9 mouse cellular contexts compared by ENCODE assay signal in genomic region chr11:50930469-50931014, GRCm38 (mm10). TPM values are rescaled to one million over a fixed set of nuclear protein-coding genes. Genes with fewer than 3 reads are reported as not detected.
DNase-seq lines count a peak whose midpoint lies in the region; ATAC-seq and TF ChIP-seq lines count a peak whose summit lies in the region.
"Had no signal": no experiment of that assay in that cellular context is flagged by ENCODE, and none has a peak within 500 bp of the region (broad histone marks: within the 10 kb centered on the region; RNA-seq: fewer than 3 reads in every experiment).

No protein-coding gene starts in this region.

- H3K9ac ChIP-seq in heart, embryonic 11.5 days (ENCODE audit: low read depth, low read length) = peak overlapping the region; percentile 79

- H3K4me1 ChIP-seq in heart, embryonic 11.5 days (ENCODE audit: control insufficient read depth, insufficient read depth, low read length) = no peaks in the 10 kb centered on the region

- DNase-seq in heart, postnatal 25 days (ENCODE audit: low spot score) = no peak
- DNase-seq in brain, embryonic 14.5 days (ENCODE audit: low read depth) = peak; percentile 48
- DNase-seq in heart, postnatal 10 days = peak; percentile 5 to 12
- peak; percentile 2 for DNase-seq in mesoderm, embryonic 11.5 days (ENCODE audit: low read depth, low spot score)
- no peak for DNase-seq in ovary, postnatal 36 days (ENCODE audit: low spot score)
- DNase-seq in frontal cortex, adult 2 months (ENCODE audit: extremely low spot score in 1 of 2, low spot score in 1 of 2) = no peak

- H3K36me3 ChIP-seq in heart, embryonic 11.5 days (ENCODE audit: control insufficient read depth, insufficient read depth, low read length) = no peaks in the 10 kb centered on the region

- ATAC-seq in heart, embryonic 11.5 days (replicated peaks; ENCODE audit: insufficient number of reproducible peaks, low FRiP score, low TSS enrichment) = no peak
- ATAC-seq in activated CD4-positive, CD25-positive, alpha-beta regulatory T cell, adult 4 months = no peak

- H3K9me3 ChIP-seq in heart, embryonic 11.5 days (replicated peaks; ENCODE audit: control insufficient read depth, low read length) = no peaks in the 10 kb centered on the region

- intact Hi-C loops in heart, postnatal 25 days (cut with DNase I) = loop anchor here (2.0 to 5.0 kb wide), 3 partner anchors 14 to 103 kb away; partner anchors contain the start of genes Zfp2, Zfp354c and Zfp454
- intact Hi-C loops in heart, postnatal 10 days (cut with DNase I) = loop anchor here (5.0 to 10.0 kb wide), 2 partner anchors 103 to 604 kb away; partner anchors contain the start of gene Zfp354c

- no peak for TF ChIP-seq POLR2A in brain, embryonic 14.5 days (IDR thresholded peaks at IDR 0.05; ENCODE audit: borderline replicate concordance, extremely low read depth, insufficient read depth, insufficient read length, poor library complexity, severe bottlenecking)

- H3K4me2 ChIP-seq in heart, embryonic 11.5 days = peak overlapping the region; percentile 94

- peak overlapping the region; percentile 72 for H3K4me3 ChIP-seq in heart, embryonic 11.5 days (ENCODE audit: low read depth, low read length)

- no peak overlapping the region for H3K27ac ChIP-seq in heart, embryonic 11.5 days (ENCODE audit: low read depth, low read length)

- 0 out of 2 replicates have a peak, but pooled peaks cover 2% of the 10 kb centered on the region for H3K27me3 ChIP-seq in heart, embryonic 11.5 days (ENCODE audit: control insufficient read depth, insufficient read depth, low read length)

- 12% methylated on average over 14 of the region's 14 CpGs for WGBS in heart, embryonic 11.5 days (ENCODE audit: insufficient replicate concordance)

- no peak for TF ChIP-seq CTCF in brain, embryonic 14.5 days (IDR thresholded peaks at IDR 0.05; ENCODE audit: borderline replicate concordance, extremely low read depth, insufficient read depth, insufficient read length)

RNA-seq across cellular contexts. Expression of gene Zfp354b, which starts 0.9 kb away (rescaled TPM):
- polyA plus RNA-seq in heart, embryonic 11.5 days (2014; fragmentation: Nextera tagmentation; extraction: Ambion mirVana) = 0.30 and 0.82 TPM in 2 replicates
- total RNA-seq in heart, postnatal 25 days (2021) = 1 to 10 TPM; 1.4 to 2.2 TPM
- 2.6 and 2.7 TPM in 2 replicates for polyA plus RNA-seq in brain, embryonic 14.5 days (2012; rRNA removed)
- 1 to 10 TPM; 1.1 to 1.3 TPM for total RNA-seq in heart, postnatal 10 days (2021)
- not detected for polyA plus RNA-seq in activated CD4-positive, CD25-positive, alpha-beta regulatory T cell, adult 4 months (2017; shearing (Covaris generic))
- polyA plus RNA-seq in frontal cortex, adult 2 months (2012; rRNA removed) = 2.6 and 2.8 TPM in 2 replicates

RNA-seq across cellular contexts. Expression of gene 4933414I15Rik, which starts 13.0 kb away (rescaled TPM):
- polyA plus RNA-seq in heart, embryonic 11.5 days (2014; fragmentation: Nextera tagmentation; extraction: Ambion mirVana) = not detected in 2 replicates
- not detected for total RNA-seq in heart, postnatal 25 days (2021)
- polyA plus RNA-seq in brain, embryonic 14.5 days (2012; rRNA removed) = not detected in 2 replicates
- total RNA-seq in heart, postnatal 10 days (2021) = not detected
- not detected for polyA plus RNA-seq in activated CD4-positive, CD25-positive, alpha-beta regulatory T cell, adult 4 months (2017; shearing (Covaris generic))
- polyA plus RNA-seq in frontal cortex, adult 2 months (2012; rRNA removed) = not detected in 2 replicates
- total RNA-seq: hematopoietic stem cell, adult 5-6 weeks had no signal

RNA-seq across cellular contexts. Expression of gene Zfp2, which starts 14.6 kb away (rescaled TPM):
- 9.2 and 11.2 TPM in 2 replicates for polyA plus RNA-seq in heart, embryonic 11.5 days (2014; fragmentation: Nextera tagmentation; extraction: Ambion mirVana)
- total RNA-seq in heart, postnatal 25 days (2021) = 1 to 10 TPM; 3.3 to 3.7 TPM
- polyA plus RNA-seq in brain, embryonic 14.5 days (2012; rRNA removed) = 20.7 and 25.5 TPM in 2 replicates
- 1 to 10 TPM; 3.1 to 4.6 TPM for total RNA-seq in heart, postnatal 10 days (2021)
- polyA plus RNA-seq in activated CD4-positive, CD25-positive, alpha-beta regulatory T cell, adult 4 months (2017; shearing (Covaris generic)) = not detected
- polyA plus RNA-seq in frontal cortex, adult 2 months (2012; rRNA removed) = 16.1 and 19.2 TPM in 2 replicates

RNA-seq across cellular contexts. Expression of gene Prop1, which starts 23.0 kb away (rescaled TPM):
- polyA plus RNA-seq in heart, embryonic 11.5 days (2014; fragmentation: Nextera tagmentation; extraction: Ambion mirVana) = not detected in 2 replicates
- not detected for total RNA-seq in heart, postnatal 25 days (2021)
- polyA plus RNA-seq in brain, embryonic 14.5 days (2012; rRNA removed) = not detected in 2 replicates
- not detected for total RNA-seq in heart, postnatal 10 days (2021)
- not detected for polyA plus RNA-seq in activated CD4-positive, CD25-positive, alpha-beta regulatory T cell, adult 4 months (2017; shearing (Covaris generic))
- not detected in 2 replicates for polyA plus RNA-seq in frontal cortex, adult 2 months (2012; rRNA removed)
- total RNA-seq: hematopoietic stem cell, adult 5-6 weeks had no signal

RNA-seq across cellular contexts. Expression of gene Olfr1378, which starts 35.8 kb away (rescaled TPM):
- polyA plus RNA-seq in heart, embryonic 11.5 days (2014; fragmentation: Nextera tagmentation; extraction: Ambion mirVana) = not detected in 2 replicates
- not detected for total RNA-seq in heart, postnatal 25 days (2021)
- polyA plus RNA-seq in brain, embryonic 14.5 days (2012; rRNA removed) = not detected in 2 replicates
- total RNA-seq in heart, postnatal 10 days (2021) = not detected
- not detected for polyA plus RNA-seq in activated CD4-positive, CD25-positive, alpha-beta regulatory T cell, adult 4 months (2017; shearing (Covaris generic))
- not detected in 2 replicates for polyA plus RNA-seq in frontal cortex, adult 2 months (2012; rRNA removed)
- total RNA-seq: hematopoietic stem cell, adult 5-6 weeks had no signal

Comparison
In these comparisons a context has a peak if more than half of its experiments do, and no peak if none do; other contexts are left out.
1. DNase-seq: peak in brain, embryonic 14.5 days (single experiment), heart, postnatal 10 days (2 of 2) and mesoderm, embryonic 11.5 days (single experiment); none in heart, postnatal 25 days (single experiment), ovary, postnatal 36 days (single experiment) and frontal cortex, adult 2 months (0 of 2).